Mouse (Mus musculus): ENCODE measurements around the gene Card11.

Gene Card11

GRCm38 (mm10) chr5:140852435-140852996, 147.9 kb downstream of the Card11 start:
- no peak for ATAC-seq (ENCODE audit: low TSS enrichment)

- ATAC-seq (ENCODE audit: low TSS enrichment), result peak; percentile 76
Observed at GRCm38 (mm10) chr5:140847300-140847729, 153.1 kb downstream of the Card11 start.

GRCm38 (mm10) chr5:140841942-140842341, 158.4 kb downstream of the Card11 start:
- no peak for ATAC-seq (ENCODE audit: low TSS enrichment)

GRCm38 (mm10) chr5:140831064-140831431, 169.3 kb downstream of the Card11 start:
- ATAC-seq (ENCODE audit: low TSS enrichment), result no peak

- ATAC-seq (ENCODE audit: low TSS enrichment), result peak; percentile 95
Observed at GRCm38 (mm10) chr5:140830314-140831063, 169.9 kb downstream of the Card11 start, which contains the start of gene Gna12. Gene Gna12, minus strand, starts transcription at chr5:140830431.

GRCm38 (mm10) chr5:140829911-140830294, 170.5 kb downstream of the Card11 start:
- ATAC-seq (ENCODE audit: low TSS enrichment), result peak; percentile 31

GRCm38 (mm10) chr5:140829081-140829910, 171.1 kb downstream of the Card11 start:
- no peak for ATAC-seq (ENCODE audit: low TSS enrichment)

GRCm38 (mm10) chr5:140828363-140828762, 172.0 kb downstream of the Card11 start:
- no peak for ATAC-seq (ENCODE audit: low TSS enrichment)

- no peak for ATAC-seq (ENCODE audit: low TSS enrichment)
Observed at GRCm38 (mm10) chr5:140827896-140828295, 172.5 kb downstream of the Card11 start.

GRCm38 (mm10) chr5:140827413-140827812, 173.0 kb downstream of the Card11 start:
- ATAC-seq (ENCODE audit: low TSS enrichment), result no peak

- ATAC-seq (ENCODE audit: low TSS enrichment), result no peak
Observed at GRCm38 (mm10) chr5:140826796-140827195, 173.6 kb downstream of the Card11 start.

GRCm38 (mm10) chr5:140826118-140826517, 174.3 kb downstream of the Card11 start:
- no peak for ATAC-seq (ENCODE audit: low TSS enrichment)

- ATAC-seq (ENCODE audit: low TSS enrichment), result peak; percentile 47
Observed at GRCm38 (mm10) chr5:140824126-140824525, 176.3 kb downstream of the Card11 start.

GRCm38 (mm10) chr5:140823386-140823785, 177.0 kb downstream of the Card11 start:
- ATAC-seq (ENCODE audit: low TSS enrichment), result no peak

All from frontal cortex, adult (tissue).